Mouse (Mus musculus) megakaryocyte-erythroid progenitor cell, adult 5-6 weeks (primary cell): ENCODE results near the gene Nrl. TPM values are rescaled to one million over a fixed set of nuclear protein-coding genes. Genes with fewer than 3 reads are reported as not detected.

ENCODE experiments used
- ATAC-seq: replicated peaks from 2 replicates; pipeline ENCODE4 v1.8.0; 2016; ENCODE audit warnings: mild to moderate bottlenecking, inconsistent platforms; ENCODE audit not compliant: severe bottlenecking, poor library complexity, low FRiP score, low TSS enrichment
- total RNA-seq, 2 experiments: library from RNA; stranded (forward) in 1 of 2; stranded (reverse) in 1 of 2; fragments of 200-1000, 215-1000 nt in 1 of 2; fragments of >200 nt in 1 of 2; fragmentation: Nextera tagmentation in 1 of 2; gene quantifications; 2 replicates each; pipeline ENCODE4 v1.2.3; 2014 to 2017

The Nrl gene
- total RNA-seq, 2 experiments from 2014 or later, result not detected

- ATAC-seq, result peak; percentile 74
These were observed 33.4 kb downstream of the Nrl start for GRCm38 (mm10) chr14:55491291-55491833.

DNA sequence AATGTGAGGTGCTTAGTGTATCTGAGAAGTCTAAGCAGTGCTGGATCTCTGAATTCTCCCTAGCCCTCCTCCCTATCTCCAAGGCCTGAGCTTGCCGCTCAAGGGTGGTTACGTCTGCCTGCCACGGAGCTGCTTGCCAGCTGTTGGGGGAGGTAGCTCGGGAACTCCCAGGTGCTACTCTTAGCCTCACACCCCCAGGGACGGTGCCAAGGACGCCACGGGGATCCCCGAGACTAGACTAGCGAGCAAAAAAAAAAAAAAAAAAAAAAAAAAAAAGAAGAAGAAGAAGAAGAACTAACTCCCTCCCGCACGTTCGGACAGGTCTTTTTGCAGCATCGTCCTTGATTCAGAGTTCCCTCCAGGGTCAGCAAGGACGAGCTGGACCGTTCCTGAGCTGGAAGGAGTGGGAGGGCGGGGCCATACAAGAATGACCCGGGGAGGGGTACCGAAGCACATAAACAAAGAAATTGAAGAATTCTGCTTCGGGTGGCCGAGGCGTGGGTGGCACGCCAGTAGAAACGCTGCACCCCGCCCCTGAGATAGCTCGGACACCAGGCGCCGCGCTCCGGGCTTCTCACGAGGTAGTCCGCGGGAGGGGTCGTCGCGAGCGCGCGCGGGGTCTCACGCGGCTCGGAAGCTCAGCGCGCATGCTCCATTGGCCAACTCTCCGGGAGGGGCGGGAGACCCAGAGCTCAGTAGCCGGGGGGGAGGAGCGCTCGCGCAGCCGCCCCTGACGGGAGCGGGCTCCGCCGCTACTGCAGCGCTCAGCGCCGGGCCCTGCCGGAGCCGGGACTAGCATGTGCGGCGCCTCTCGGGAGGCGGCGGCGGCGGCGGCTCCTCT lies 34.2 kb downstream of the Nrl start, which contains the start of gene Carmil3:
Carmil3 (plus strand) TSS at position 291 of the 841 bp plus-strand sequence.
- no peak for ATAC-seq

DNA sequence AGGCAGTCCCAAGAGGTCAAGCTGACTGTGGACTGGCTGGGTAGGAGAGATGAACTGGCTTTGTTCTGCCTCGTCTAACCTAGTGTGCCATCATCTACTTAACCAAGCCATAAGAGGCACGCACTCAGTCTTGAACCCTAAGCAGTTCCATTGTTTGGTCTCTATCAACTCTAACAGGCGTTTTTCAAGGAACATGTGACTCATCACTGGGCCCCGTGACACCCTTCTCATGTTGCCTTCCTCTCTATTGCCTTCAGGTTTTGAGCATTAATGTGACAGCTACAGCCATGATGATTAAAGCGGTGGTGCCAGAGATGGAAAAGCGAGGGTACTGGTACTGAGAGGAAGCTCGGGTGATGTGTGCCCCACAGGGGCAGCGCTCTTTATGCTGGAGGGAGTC lies 37.9 kb downstream of the Nrl start:
- no peak for ATAC-seq

DNA sequence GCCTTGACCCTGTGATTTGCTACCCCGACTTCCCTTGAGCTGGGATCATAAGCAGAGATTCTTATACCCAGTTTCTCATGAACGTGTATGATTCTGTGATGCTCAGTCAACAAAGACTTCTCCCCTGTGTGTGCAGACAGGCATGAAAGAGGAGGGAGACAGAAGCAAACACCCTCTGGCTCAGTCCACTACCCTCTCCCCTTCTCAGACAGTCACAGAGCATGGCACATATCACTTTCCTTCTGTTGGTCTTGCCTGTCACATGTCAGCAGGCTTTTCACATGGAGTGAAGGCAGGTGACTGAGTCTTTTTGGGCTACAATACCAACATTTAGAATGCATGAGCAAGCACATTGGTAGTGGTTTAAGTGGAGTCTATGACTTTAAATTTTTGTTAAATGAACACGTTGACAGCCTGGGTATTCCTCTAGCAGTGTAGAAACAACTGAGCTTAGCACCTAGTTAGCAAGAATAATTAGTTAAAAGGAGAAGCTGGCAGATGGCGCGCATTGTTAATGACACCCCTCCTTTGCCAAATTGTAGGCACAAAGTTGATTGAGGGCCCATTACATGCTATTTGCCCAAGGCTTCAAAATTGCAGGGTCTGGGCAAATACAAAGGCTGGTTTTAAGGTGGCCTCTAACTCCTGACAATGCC lies 40.2 kb downstream of the Nrl start:
- ATAC-seq, result no peak

DNA sequence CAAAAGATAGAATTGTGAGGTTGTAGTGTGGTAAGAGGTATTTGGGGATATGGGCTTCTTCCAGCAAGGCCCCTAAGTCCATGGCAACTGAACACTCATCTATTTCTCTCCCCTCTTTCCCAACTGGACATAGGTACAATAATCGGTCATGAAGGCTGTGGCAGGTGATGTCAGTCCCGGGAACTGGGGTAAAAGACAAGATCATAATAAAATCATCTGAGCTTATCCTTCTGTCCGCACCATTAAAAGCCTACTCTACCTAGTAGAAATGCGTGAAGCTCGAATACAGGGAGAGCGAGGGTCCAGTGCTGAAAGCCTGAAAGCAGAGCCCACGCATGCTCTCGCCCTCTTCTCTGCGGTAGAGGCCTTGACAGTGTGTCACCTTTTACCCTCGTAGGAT lies 45.2 kb downstream of the Nrl start:
- no peak for ATAC-seq

DNA sequence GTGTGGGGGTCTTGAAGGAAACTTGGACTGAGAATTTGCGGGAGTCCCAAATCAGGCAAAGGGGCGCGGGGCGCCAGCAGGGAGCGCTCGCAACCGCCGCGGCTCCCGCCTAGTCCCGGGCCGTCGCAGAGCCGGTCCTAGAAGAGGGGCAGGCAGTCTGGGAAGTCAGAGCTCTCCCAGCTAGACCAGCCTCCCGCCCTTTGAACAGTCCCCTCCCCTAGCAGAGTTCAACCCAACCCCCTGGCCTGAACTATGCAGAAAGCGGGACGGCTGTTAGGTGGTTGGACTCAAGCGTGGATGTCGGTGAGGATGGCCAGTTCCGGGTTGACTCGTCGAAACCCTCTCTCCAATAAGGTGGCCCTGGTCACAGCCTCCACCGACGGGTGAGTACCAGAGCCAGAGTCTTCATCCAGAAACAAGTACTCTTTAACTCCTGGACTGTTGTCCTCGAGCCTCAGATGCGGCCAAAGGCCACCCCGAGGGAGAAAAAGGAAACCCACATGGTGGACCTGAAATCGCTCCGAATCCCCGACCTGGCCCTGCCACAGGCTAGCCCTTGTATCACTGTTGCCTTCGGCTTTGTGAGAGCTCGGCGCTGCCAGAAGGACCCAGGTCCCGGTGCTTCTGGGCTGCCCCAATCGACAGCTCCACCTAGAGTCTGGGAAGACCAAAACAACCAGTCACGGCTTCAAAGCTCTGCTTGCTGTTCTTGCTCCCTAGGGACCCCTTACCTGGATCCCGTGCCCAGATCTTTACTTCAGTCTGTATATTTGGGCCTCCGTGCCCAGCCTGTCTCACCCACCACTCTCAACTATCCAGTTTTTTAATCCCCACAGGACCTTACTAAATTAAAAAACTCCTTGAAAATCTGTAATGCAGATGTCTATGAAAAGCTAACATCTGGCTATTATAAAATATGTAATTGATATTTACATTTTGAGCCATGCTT lies 45.9 kb downstream of the Nrl start, which contains the start of gene Dhrs4:
Dhrs4 (plus strand) TSS at position 108 of the 949 bp plus-strand sequence.
- peak; percentile 81 for ATAC-seq

DNA sequence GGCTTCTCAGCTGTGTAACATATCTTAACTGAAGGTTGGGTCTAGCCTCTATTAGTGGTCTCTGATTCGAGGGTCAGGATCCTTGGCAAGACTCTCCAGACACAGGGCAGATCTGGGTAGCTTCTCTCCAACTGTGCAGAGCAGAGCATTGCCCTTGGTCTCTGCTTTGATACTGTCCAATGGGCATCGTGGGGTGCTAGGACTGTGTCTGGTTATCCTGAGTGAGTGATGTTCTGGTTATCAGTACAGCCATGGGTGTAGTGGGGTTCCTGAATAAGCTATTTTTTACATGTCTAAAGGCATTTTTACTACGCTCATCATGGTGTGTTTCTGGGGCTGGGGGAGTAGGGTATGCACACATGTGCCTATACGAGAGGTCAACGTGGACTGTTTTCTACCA lies 47.0 kb downstream of the Nrl start:
- peak; percentile 52 for ATAC-seq

DNA sequence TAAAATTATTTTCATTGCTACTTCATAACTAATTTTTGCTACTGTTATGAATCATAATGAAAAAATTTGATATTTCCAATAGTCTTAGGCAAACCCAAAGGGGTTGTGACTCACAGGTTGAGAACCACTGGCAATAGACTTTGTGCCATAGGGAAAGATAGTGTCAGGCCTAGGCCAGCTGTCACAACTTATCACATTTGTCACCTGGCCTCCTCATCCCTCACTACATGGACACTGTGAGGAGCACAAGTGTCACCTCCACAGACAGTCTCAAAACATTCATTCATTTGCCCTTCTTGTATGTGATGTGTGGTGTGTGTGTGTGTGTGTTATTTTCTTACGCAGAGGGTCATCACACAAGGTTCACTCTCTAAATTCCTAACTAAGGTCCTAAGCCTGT lies 47.4 kb downstream of the Nrl start:
- ATAC-seq, result peak; percentile 22; the same call in 1 of the 2 replicates

DNA sequence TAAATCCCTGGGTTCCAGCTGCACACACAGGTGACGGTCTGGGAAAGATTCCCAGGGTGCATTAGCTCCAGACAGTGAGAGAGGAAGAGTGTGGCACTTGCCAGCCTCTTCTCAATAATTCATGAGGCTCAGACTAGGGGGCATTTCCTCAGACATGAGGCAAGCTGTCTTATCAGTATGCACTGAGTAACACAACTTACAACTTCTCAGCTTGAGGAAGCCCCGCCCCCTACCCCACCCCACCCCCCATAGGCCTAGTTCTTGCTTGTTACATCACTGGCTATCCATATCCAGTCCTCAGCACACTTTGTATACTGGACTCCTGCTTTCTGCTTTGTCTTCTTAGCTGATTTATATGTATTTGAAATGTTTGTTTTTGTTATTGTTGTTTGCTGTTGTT lies 49.1 kb downstream of the Nrl start:
- no peak for ATAC-seq

DNA sequence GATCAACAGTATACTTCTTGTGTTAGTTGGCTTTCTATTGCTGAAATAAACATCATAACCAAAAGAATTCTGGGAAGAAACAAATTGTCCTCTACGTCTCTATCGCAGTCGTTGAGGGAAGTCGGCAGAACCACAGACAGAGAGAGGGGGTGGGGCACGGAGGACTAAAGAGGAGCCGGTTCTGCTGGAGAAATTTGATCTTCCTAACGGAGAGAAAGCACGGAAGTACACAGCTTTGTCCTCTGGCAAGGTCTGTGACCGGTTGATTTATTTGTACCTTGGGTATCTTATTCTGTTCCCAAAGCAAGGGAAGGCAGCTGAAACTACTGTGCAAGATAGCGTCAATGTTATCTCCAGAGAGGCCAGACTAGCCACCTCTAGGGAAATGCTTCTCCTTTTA lies 54.0 kb downstream of the Nrl start:
- ATAC-seq, result 0 out of 2 replicates have a peak, but pooled peaks have one; percentile 20

GRCm38 (mm10) chr14:55469821-55470220 lies 55.0 kb downstream of the Nrl start:
- ATAC-seq, result no peak

GRCm38 (mm10) chr14:55469041-55469440 lies 55.7 kb downstream of the Nrl start:
- ATAC-seq, result no peak

Other genes with a start within 250 kb of the Nrl start
- gene Dhrs4, start 46.2 kb downstream of the Nrl start, total RNA-seq (2014; fragmentation: Nextera tagmentation), result 103 and 133 TPM in 2 replicates
- 128 and 189 TPM in 2 replicates for gene Dhrs4, start 46.2 kb downstream of the Nrl start, total RNA-seq (2017)
- 0.77 and 1.3 TPM in 2 replicates for gene Carmil3, start 34.3 kb downstream of the Nrl start, total RNA-seq (2014; fragmentation: Nextera tagmentation)
- 0.42 and 0.70 TPM in 2 replicates for gene Carmil3, start 34.3 kb downstream of the Nrl start, total RNA-seq (2017)
- not detected in 2 replicates for gene Cpne6, start 14.5 kb downstream of the Nrl start, total RNA-seq (2014; fragmentation: Nextera tagmentation)
- gene Cpne6, start 14.5 kb downstream of the Nrl start, total RNA-seq (2017), result not detected in 2 replicates
- 66.0 and 88.0 TPM in 2 replicates for gene Pck2, start 15.3 kb upstream of the Nrl start, total RNA-seq (2014; fragmentation: Nextera tagmentation)
- 48.7 and 55.6 TPM in 2 replicates for gene Pck2, start 15.3 kb upstream of the Nrl start, total RNA-seq (2017)
- gene Dcaf11, start 35.0 kb upstream of the Nrl start, total RNA-seq (2014; fragmentation: Nextera tagmentation), result 41.6 and 45.9 TPM in 2 replicates
- gene Dcaf11, start 35.0 kb upstream of the Nrl start, total RNA-seq (2017), result 48.3 and 115 TPM in 2 replicates
- 2.7 TPM in 1 of 2 replicates, not detected in the other for gene A730061H03Rik, start 35.4 kb upstream of the Nrl start, total RNA-seq (2014; fragmentation: Nextera tagmentation)
- gene A730061H03Rik, start 35.4 kb upstream of the Nrl start, total RNA-seq (2017), result 14.8 TPM in 1 of 2 replicates, not detected in the other
- gene Fitm1, start 50.6 kb upstream of the Nrl start, total RNA-seq (2014; fragmentation: Nextera tagmentation), result not detected in 2 replicates
- gene Fitm1, start 50.6 kb upstream of the Nrl start, total RNA-seq (2017), result not detected in 2 replicates
- gene Psme1, start 53.1 kb upstream of the Nrl start, total RNA-seq (2014; fragmentation: Nextera tagmentation), result 311 and 359 TPM in 2 replicates
- 249 and 300 TPM in 2 replicates for gene Psme1, start 53.1 kb upstream of the Nrl start, total RNA-seq (2017)
- 37.3 and 44.8 TPM in 2 replicates for gene Emc9, start 60.3 kb upstream of the Nrl start, total RNA-seq (2014; fragmentation: Nextera tagmentation)
- gene Emc9, start 60.3 kb upstream of the Nrl start, total RNA-seq (2017), result 22.7 and 26.7 TPM in 2 replicates
- gene Psme2, start 66.1 kb upstream of the Nrl start, total RNA-seq (2014; fragmentation: Nextera tagmentation), result 190 and 268 TPM in 2 replicates
- gene Psme2, start 66.1 kb upstream of the Nrl start, total RNA-seq (2017), result 208 and 351 TPM in 2 replicates
- gene Rnf31, start 66.7 kb upstream of the Nrl start, total RNA-seq (2014; fragmentation: Nextera tagmentation), result 35.8 and 47.0 TPM in 2 replicates
- gene Rnf31, start 66.7 kb upstream of the Nrl start, total RNA-seq (2017), result 23.8 and 46.4 TPM in 2 replicates
- 57.9 and 65.2 TPM in 2 replicates for gene Irf9, start 78.6 kb upstream of the Nrl start, total RNA-seq (2014; fragmentation: Nextera tagmentation)
- gene Irf9, start 78.6 kb upstream of the Nrl start, total RNA-seq (2017), result 41.6 and 41.7 TPM in 2 replicates
- gene Rec8, start 93.1 kb upstream of the Nrl start, total RNA-seq (2014; fragmentation: Nextera tagmentation), result 28.2 and 53.3 TPM in 2 replicates
- 16.0 and 27.6 TPM in 2 replicates for gene Rec8, start 93.1 kb upstream of the Nrl start, total RNA-seq (2017)
- 79.0 and 101 TPM in 2 replicates for gene Ipo4, start 111.0 kb upstream of the Nrl start, total RNA-seq (2014; fragmentation: Nextera tagmentation)
- 21.2 and 26.9 TPM in 2 replicates for gene Ipo4, start 111.0 kb upstream of the Nrl start, total RNA-seq (2017)
- gene Gm49378, start 112.9 kb upstream of the Nrl start, total RNA-seq (2014; fragmentation: Nextera tagmentation), result 4.9 and 11.6 TPM in 2 replicates
- 3.5 and 3.7 TPM in 2 replicates for gene Gm49378, start 112.9 kb upstream of the Nrl start, total RNA-seq (2017)
- 43.8 and 52.6 TPM in 2 replicates for gene Tm9sf1, start 118.8 kb upstream of the Nrl start, total RNA-seq (2014; fragmentation: Nextera tagmentation)
- gene Tm9sf1, start 118.8 kb upstream of the Nrl start, total RNA-seq (2017), result 61.9 and 77.4 TPM in 2 replicates
- 0.87 and 0.99 TPM in 2 replicates for gene Tssk4, start 125.2 kb upstream of the Nrl start, total RNA-seq (2014; fragmentation: Nextera tagmentation)
- gene Tssk4, start 125.2 kb upstream of the Nrl start, total RNA-seq (2017), result 0.69 TPM in 1 of 2 replicates, not detected in the other
- 39.9 and 57.6 TPM in 2 replicates for gene Mdp1, start 135.5 kb upstream of the Nrl start, total RNA-seq (2014; fragmentation: Nextera tagmentation)
- gene Mdp1, start 135.5 kb upstream of the Nrl start, total RNA-seq (2017), result 33.5 and 34.1 TPM in 2 replicates
- gene Gmpr2, start 147.0 kb upstream of the Nrl start, total RNA-seq (2014; fragmentation: Nextera tagmentation), result 20.2 and 31.1 TPM in 2 replicates
- gene Gmpr2, start 147.0 kb upstream of the Nrl start, total RNA-seq (2017), result 22.6 and 24.8 TPM in 2 replicates
- 398 and 455 TPM in 2 replicates for gene Nedd8, start 147.1 kb upstream of the Nrl start, total RNA-seq (2014; fragmentation: Nextera tagmentation)
- 365 and 374 TPM in 2 replicates for gene Nedd8, start 147.1 kb upstream of the Nrl start, total RNA-seq (2017)
- gene Tinf2, start 156.8 kb upstream of the Nrl start, total RNA-seq (2014; fragmentation: Nextera tagmentation), result 22.2 and 59.3 TPM in 2 replicates
- gene Tinf2, start 156.8 kb upstream of the Nrl start, total RNA-seq (2017), result 22.8 and 24.0 TPM in 2 replicates
- not detected in 2 replicates for gene Tgm1, start 188.9 kb upstream of the Nrl start, total RNA-seq (2014; fragmentation: Nextera tagmentation)
- 0.15 TPM in 1 of 2 replicates, not detected in the other for gene Tgm1, start 188.9 kb upstream of the Nrl start, total RNA-seq (2017)
- gene Rabggta, start 197.3 kb upstream of the Nrl start, total RNA-seq (2014; fragmentation: Nextera tagmentation), result 14.4 and 20.2 TPM in 2 replicates
- 7.7 and 12.6 TPM in 2 replicates for gene Rabggta, start 197.3 kb upstream of the Nrl start, total RNA-seq (2017)
- gene Dhrs1, start 220.7 kb upstream of the Nrl start, total RNA-seq (2014; fragmentation: Nextera tagmentation), result 21.5 and 31.0 TPM in 2 replicates
- gene Dhrs1, start 220.7 kb upstream of the Nrl start, total RNA-seq (2017), result 10.0 and 10.3 TPM in 2 replicates
- 35.8 and 52.0 TPM in 2 replicates for gene Nop9, start 220.7 kb upstream of the Nrl start, total RNA-seq (2014; fragmentation: Nextera tagmentation)
- 24.8 and 27.5 TPM in 2 replicates for gene Nop9, start 220.7 kb upstream of the Nrl start, total RNA-seq (2017)
- not detected in 2 replicates for gene Cideb, start 233.5 kb upstream of the Nrl start, total RNA-seq (2014; fragmentation: Nextera tagmentation)
- not detected in 2 replicates for gene Cideb, start 233.5 kb upstream of the Nrl start, total RNA-seq (2017)
- not detected in 2 replicates for gene Ltb4r2, start 236.4 kb upstream of the Nrl start, total RNA-seq (2014; fragmentation: Nextera tagmentation)
- 0.38 and 1.7 TPM in 2 replicates for gene Ltb4r2, start 236.4 kb upstream of the Nrl start, total RNA-seq (2017)
- gene Ltb4r1, start 241.0 kb upstream of the Nrl start, total RNA-seq (2014; fragmentation: Nextera tagmentation), result 0.50 and 3.5 TPM in 2 replicates
- 0.76 and 3.1 TPM in 2 replicates for gene Ltb4r1, start 241.0 kb upstream of the Nrl start, total RNA-seq (2017)